Mouse (Mus musculus): Measurements from ENCODE around the gene Gm6121. TPM values are rescaled to one million over a fixed set of nuclear protein-coding genes. Genes with fewer than 3 reads are reported as not detected.

Gm6121 gene
- not detected in 4 replicates for total RNA-seq (2023; ENCODE audit: inconsistent age)

GRCm38 (mm10) chrX:26935597-26935996 is at the start of gene Gm6121:
TSS of gene Gm6121 (minus strand) at chrX:26935697.

Other genes with a start within 250 kb of the Gm6121 start
- not detected in 4 replicates for gene Gm14525, start 233.1 kb downstream of the Gm6121 start, total RNA-seq (2023; ENCODE audit: inconsistent age)